Mouse (Mus musculus) cerebellum, postnatal 10 days (tissue): ENCODE results near the gene Wdr62.

Source experiments
- DNase-seq, 2 experiments: peaks; one replicate each; pipeline ENCODE4 v3.0.0; 2021; ENCODE audit warnings: mixed read lengths in 2 of 2

Gene Wdr62

DNA sequence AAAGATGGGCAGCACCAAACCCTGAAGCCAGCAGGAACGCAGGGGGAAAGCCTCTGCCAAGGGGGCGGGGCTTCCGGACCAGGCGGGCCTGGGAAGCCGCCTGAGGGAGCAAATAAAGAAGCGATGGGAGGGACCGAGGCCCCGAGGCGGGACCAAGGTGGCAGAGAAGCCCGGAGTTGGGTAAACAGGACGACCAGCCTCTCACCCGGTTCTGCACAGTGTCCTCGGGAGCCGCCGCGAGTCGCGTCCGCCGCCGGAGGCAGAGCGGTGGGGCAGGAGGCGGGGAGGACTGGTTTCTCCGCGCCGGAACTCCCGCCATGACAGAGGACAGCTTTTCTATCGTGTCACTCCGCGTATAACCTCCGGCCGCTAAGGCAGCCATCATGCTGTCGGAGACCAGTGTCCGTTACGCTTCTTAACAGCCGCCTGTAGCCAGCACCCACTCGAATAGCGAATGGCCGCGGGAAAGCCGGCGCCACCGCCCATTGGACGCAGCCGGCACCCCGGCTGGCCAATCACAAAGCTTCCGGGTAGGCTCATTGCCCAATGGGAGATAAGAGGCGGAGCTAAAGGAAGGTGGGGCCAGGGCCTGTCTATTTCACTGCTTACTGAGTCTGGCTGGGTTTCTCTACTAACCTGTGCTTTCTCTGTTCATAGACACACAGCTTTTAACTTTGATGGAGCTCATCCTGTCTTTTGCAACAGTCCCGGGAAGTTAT, at the start of gene Wdr62, which contains the start of gene Thap8:
Wdr62 (minus strand) TSS at position 469 of the 719 bp plus-strand sequence.
Thap8 (plus strand) TSS at position 144 of the 719 bp plus-strand sequence.
- DNase-seq = peak; percentile 96 to 97

DNA sequence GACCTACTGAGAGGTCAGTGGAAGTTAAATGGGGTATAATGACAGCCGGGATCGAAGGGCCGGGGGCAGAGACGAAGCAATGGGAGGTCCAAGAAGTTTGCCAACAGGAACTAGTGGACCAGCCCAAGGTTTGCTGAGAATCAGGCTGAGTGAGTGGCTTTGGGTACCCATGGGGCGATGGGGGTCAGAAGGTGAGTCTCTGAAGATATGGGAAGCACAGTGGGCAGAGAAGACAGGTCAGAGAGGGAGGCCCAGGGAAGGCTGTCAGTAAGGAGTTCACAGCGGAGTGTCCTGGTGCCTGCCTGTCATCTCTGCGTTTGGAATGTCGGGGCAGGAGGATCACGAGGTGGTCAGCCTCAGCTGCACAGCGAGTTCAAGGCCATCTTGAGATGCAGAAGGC, 48.2 kb upstream of the Wdr62 start:
- DNase-seq = no peak

DNA sequence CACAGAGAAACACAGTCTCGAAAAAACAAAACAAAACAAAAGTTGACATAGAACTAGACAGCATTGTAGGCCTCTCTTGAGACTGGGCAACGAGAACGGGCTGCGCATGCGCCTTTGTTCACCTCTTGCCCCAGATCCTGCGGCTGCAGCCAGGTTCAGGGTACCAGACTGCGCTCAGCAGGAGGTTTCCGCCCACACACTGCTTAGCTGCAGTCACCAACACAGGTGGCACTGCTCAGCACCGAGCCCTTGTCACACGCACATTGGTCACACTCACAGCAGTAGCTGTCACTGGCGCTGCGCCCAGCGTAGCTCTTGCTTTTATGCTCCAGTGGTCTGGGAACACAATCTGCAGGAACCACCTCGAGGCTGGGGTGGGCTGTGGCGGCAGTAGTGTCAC, 46.9 kb upstream of the Wdr62 start:
- peak; percentile 90 to 94 for DNase-seq

DNA sequence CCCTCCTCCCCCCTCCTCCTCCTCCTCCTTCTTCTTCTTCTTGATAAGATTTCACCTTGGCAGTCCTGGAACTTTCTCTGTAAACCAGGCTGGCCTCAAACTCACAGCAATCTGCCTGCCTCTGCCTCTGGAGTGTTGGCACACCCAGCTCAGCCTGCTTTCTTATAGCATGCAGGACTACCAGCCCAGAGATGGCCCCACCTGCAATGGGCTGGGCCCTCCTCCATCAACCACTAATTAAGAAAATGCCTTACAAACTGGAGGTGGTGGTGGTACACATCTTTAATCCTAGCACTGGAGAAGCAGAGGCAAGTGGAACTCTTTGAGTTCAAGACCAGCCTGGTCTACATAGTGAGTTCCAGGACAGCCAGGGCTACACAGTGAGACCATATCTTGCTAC, 46.2 kb upstream of the Wdr62 start:
- no peak for DNase-seq

DNA sequence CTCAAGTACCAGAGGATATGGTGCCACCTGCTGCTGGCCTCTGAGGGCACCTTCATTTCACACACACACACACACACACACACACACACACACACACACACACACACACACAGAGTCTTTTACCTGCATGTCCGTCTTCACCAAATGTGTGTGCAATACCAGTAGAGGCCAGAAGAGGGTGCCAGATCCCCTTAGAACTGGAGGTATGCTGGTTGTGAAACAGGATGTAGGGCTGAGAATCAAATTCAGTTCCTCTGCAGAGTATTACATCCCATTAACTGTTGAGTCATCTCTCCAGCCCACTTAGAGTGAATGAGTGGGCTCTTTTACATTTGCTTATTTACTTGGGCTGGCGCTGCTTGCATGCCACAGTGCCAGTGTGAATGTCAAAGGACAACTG, 45.1 kb upstream of the Wdr62 start:
- peak; percentile 68 to 79 for DNase-seq

DNA sequence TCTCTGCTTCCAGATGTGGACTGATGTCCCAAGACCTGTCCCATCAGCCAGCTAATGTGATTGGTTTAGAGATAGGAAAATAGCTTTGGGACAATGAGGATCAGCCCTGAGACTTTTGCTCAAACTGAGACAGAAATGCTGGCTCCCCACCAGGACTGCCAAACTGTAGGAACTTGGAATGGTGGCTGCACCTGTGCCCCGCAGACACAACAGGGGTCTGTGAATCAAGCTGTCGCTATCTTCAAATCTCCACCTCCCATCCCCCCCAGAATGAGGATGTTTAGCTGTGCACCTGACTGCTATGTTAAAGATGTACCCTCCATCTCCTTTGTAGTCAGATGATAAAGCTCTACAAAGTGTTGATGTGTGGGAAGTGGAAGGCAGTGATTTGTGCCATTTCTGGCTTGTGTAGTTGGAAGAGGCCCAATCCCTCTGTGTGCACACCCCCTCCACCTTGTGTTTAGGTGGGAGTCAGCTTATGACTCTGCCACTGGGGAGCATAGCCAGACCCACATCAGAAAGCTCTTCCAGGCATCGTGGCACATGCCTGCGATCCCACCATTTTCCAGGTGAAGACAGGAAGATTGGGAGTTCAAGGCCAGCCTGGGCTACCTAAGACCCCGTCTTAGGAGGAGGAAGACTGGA, 44.2 kb upstream of the Wdr62 start:
- DNase-seq = no peak

DNA sequence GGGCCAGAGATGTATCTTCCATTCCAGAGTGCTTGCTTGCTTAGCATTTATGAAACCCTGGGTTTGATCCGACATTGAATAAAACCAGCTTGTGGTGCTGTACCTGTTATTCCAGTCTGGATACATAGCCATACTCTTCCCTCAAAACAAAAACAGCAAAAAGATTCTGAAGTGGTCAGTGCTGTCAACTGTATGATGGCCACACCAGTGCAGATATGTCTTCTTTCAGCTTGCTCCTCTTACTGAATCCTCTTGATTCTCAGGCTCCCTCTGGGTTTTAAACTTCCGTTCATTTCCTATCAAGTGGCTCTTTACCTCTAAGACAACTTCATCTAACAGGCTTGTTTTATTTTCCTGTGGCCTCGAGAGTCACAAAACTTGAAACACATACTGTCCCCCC, 43.6 kb upstream of the Wdr62 start, which contains the start of gene Sdhaf1:
Sdhaf1 (minus strand) TSS at position 101 of the 400 bp plus-strand sequence.
- DNase-seq = no peak

DNA sequence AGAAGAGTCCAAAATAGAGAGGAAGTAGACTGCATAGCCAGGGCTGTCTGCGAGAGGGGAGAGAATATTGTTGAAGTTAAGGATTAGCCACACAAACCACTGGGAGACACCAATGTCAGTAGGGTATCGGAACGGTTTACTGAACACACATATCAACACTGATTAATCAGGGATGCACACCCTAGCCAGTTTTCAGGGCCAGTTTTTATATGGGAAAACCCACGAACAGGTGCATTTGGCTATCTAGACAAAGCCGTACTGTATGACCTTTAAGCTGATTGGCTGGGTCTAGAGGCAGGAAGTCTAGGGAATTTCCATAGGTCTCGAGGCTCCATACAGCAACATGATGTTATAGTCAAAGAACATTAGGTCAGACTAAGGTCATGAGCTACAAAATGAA, 42.6 kb upstream of the Wdr62 start:
- no peak for DNase-seq

DNA sequence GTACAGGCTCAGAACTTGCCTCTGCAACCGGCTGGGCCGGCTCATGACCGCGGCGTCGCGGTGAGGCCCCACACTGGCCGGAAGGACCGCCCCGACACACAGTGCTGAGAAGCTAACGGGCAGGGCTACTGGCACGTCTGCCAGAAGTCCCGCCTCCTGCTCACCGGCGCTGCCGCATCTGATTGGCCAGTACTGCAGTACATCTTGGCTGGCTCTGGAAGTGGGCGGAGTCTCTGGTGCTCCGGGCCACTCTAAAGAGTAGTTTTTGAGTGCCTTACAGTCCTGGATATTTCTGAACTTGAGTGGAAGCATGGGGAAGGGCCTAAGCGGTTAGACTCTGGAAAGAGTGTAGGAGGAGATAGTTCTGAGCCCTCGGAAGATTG, 42.1 kb upstream of the Wdr62 start:
- peak; percentile 99 for DNase-seq

DNA sequence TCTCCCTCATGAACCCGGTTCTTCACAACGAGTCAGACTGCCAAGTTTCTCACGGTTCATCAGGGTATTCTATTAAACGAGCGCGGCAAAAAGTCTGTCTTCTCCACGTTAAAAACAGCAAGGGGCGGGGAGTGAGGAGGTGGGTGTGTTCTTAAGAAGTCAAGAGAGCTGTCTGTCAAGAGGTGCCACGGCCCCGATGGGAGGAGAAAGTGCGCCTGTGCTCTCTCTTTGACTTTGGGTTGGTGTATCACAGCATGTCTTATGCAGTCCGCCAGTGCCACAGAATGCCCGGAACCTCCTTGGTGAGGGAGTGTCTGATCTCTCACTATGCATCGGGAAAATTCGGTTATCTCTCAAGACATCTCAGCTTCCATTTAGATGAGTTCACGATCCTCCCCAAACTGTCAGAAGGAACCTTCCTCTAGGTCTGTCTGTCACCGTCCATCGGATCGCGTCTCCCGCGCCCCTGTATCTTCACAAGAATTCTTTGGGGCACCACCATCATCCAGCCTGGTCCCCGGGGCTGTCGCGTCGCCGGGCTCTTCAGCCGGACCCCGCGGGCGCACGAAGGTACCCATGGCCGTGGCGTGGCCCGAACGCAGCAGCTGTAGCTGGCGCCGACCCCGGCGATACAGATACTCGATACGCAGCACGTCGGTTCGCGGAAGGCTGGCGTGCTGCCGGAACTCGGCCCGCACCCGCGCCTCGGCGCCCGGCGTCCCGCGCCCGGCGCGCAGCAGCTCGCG, 41.5 kb upstream of the Wdr62 start, which contains the start of gene E130208F15Rik:
E130208F15Rik (plus strand) TSS at position 202 of the 746 bp plus-strand sequence.
- DNase-seq = peak; percentile 75 to 77

DNA sequence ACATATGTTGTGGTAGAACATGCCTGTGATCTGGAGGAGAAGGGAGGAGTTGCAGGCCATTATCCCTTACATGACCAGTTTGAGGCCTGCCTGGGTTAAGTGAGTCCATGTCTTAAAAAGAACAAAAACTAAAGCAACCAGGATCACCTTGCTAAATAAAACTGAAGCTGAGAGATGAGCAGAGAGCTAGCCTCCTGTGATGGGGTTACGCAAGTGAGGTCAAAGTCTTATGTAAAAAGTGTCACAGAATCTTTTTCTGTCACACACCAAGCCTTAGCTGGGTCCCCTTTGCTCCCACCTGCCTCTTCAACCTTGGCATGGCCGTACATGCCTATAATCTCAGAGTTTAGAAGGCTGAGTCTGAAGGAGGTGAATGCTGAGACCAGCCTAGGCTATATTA, 40.7 kb upstream of the Wdr62 start:
- no peak for DNase-seq

DNA sequence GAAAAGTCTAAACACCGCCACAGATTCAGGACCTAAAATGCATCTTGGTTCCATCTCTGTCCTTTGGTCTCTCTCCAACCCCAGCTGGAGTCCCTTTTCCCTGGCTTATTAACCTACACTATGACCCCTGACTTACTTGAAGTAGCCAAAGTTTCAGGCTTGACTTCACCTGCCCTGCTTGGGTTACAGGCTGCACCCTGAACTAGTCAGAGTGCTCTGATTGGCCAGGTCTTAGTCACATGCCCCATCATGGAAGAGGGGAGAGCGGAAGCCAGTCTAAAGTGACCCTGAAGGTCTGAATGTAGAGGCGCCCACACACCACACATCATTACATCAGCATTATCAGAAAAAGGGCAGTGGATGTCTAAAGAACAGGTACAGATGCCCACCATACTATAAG, 37.9 kb upstream of the Wdr62 start:
- DNase-seq = no peak

DNA sequence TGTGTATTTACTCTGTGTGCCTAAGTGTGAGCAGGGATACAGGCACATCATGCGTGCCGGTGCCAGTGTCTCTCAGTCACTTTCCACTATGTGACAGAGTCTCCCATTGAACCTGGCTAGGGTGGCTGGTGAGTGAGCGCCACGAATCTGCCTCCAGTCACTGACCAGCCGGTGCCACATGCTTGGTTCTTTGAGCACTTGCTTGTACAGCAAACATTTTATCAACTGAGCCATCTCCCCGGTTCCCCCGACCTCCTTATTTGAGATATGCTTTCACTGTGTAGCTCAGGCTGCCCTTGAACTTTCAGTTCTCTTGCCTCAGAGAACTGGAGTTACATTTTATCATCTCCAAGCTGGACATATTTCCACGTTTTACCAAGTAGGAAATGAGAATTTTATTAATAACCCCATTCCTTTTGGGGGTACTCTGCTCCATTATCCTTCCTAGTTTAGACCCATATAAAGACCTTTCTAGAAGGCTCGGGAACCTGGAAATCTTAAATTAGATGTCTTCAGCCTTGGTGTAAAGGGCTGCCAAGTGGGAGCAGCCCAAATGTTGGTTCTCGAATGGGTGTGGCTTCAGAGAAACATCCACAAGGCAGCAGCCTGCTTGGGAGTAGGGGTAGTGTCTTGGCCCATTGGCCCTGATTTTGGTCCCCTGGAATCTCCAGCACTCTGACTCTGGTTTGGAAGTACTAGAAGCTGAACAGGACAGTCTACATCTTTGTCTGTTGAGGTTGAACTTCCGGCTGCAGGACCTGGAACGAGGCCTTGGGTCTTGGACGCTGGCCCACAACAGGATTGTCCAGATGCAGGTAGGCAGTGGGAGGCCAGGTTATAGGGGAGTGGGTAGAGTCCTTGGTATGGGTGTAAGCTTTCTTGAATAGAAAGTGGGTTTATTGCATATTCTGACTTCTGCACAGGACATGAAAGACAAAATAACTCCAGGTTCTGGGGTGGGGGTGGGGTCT, 35.6 kb upstream of the Wdr62 start:
- DNase-seq = peak in 1 of 2 experiments; percentile 32

DNA sequence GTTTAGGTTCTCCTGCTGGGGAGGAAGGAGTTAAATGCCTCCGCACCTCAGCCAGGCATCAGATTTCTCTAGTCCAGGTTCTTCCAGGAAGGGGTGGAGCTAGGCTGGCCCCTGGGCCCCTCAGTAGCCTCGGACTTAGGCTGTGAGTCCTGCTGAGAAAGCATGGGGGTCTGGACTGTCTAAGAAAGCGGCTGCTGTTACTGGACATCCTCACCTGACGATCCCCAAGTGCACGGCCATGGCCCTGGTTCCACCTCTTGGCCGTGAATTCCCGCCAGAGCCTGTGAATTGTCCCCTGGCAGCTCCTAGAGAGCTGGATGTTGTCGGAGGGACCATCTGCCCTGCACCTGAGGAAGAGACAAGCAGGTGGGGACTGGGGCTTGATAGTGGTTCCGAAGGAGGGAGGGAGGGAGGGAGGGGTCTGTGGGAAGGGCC, 34.5 kb upstream of the Wdr62 start, which contains the start of gene Syne4:
Syne4 (plus strand) TSS at position 87 of the 435 bp plus-strand sequence.
- peak; percentile 47 to 48 for DNase-seq

DNA sequence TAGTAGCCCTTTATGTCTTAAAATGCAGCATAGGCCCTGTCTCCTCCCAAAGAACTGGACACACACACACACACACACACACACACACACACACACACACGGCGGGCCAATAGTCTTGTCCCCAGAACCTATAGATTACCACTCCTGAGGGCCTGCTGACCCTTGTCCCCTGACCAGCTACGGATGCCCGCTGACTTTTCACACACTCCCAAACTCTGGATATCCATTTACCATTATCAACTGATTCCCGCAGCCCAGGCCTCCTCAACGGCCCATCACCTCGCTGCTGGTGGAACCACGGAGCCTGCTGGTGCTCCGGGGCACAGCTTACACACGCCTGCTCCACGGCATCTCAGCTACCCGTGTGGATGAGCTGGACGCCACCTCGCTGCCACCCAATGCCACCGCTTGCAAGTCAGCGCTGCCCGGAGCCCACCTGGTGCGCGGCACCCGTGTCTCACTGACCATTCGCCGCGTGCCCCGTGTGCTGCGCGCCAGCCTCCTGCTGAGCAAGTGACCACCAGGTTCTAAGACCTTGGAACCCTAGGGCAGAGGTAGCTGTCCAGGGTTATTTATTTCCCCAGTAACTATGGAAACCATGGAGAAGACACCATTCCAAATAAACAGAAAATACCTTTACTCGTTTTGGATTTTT, 33.6 kb upstream of the Wdr62 start:
- peak in 1 of 2 experiments; percentile 41 for DNase-seq

DNA sequence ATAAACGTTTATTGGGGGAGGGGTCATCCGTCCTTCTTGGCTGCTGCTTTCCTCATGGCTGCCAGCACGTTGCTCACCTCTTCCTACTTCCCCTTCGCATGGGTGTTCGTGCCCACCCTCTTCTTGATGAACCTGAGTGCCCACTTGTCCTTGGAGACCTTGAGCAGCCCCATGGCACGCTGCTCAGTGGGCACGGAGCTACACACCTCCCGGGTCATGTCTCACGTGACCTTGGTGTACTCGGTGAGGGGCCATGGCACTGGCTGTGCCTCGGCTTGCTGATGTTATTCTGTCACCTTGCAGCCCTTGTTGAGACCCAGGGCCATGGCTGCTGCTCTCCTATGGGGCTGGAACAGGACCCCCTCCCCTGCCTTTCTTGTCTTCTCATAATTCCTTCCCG, 29.9 kb upstream of the Wdr62 start:
- no peak for DNase-seq

DNA sequence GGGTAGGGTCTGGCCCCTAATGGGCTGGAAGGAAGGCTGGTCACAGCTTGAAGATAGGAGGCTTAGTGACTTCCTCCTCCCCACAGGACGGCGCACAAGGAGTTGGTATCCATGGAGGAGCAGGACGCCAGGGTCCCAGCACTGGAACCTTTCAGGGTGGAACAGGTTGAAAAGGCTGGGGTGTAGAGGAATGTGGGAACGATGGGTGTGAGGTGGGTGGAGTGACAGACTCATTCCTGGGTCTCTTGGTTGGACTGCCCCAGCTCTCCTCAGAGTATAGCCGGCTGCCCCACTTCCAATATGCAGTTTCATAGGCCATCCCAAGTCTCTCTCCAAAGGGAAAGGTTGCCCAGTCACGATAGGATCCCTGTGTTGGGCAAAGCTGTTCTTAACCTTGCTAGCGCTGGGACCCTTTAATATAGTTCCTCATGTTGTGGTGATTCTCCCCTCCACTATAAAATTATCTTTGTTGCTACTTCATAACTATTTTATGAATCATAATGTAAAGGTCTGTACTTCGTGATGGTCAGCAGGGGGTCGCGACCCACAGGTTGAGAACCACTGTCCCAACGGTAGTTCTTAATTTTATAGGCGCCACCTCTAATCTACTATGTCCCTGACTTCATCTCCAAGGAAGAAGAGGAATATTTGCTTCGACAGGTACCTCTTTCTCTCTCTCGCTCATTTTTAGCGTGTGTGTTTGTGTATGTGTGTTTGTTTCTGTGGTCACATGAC, 29.3 kb upstream of the Wdr62 start:
- DNase-seq = no peak

DNA sequence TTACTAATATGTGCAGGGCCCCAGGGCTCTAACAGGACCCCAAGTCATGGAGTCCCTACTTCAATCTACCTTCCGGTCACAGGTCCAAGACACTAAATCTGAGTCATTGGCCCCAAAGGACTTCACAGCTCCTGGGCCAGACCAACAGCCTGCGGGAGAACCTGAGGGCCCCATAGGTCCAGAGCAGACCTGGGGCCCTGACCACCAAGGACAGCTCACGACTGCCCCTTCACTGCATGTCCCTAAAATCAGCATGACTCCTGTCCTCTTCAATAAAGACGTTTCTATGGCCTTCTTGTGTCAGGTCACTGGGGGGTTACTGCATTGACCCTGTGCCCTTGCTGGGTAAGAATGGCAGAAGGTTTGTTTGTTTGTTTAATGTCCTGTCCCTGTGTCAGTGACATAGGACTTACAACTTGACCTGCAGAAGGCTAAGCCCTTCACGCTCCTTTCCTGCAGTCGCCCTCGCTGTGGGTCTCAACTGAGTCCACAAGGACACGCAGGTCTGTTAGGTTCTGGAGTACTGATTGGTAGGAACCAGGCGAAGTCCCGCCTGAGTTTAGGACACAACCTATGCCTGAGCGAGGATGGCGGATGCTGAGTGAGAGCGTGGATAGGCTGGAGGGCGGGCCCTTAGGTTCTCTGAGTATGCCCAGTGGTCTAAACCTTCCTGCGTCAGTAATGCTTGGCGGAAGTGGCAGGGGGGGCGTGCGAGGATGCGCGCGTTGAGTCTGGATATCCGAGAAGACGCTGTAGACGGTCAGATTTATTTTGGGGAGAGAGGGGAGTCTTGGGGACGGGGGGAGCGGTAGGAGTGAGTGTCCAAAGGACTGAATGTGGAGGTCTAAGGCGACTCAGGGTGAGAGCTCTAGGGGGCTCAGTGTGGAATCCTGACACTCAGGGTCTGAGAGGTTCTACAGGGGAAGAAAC, 28.1 kb upstream of the Wdr62 start, which contains the start of gene Alkbh6:
Alkbh6 (plus strand) TSS at position 642 of the 930 bp plus-strand sequence.
- peak; percentile 94 to 96 for DNase-seq

DNA sequence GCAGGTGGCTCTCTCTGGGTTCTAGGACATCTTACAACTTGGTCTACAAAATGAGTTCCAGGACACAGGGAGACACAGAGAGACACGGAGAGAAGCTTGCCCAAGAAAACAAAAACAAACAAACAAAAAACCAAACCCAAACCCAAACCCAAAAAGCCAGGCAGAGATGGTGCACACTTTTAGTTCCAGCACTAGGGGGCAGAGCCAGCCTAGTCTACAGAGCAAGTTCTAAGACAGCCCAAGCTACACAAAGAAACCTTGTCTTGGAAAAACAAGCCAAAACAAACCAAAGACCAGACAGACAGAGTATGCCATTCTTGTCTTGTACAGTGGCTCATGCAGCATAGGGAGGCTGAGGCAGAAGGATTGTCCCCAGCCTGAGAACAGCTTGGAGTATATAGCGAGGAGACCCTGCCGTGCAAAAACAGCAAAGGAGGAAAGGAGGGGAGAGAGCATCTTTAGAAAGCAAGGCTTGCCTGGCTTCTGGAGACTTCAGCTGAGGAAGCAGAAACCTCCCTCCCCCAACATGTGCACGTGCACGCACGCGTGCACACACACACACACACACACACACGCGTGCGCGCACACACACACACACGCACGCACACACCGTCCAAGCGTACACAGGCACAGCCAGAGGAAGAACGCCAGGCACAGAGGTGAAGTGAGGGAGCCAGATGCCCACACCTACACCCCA, 26.0 kb upstream of the Wdr62 start:
- peak in 1 of 2 experiments; percentile 38 for DNase-seq
